Mouse (Mus musculus) embryonic facial prominence, embryonic 10.5 days (tissue): ENCODE measurements around the gene Rdh8. TPM values are rescaled to one million over a fixed set of nuclear protein-coding genes. Genes with fewer than 3 reads are reported as not detected.

Experiments
- DNase-seq: peaks from one replicate; pipeline ENCODE4 v3.0.0-alpha.2; 2017; ENCODE audit warnings: low spot score
- H3K27ac ChIP-seq: fragments of 300-500 bp; sonication (generic); replicated peaks from 2 replicates; pipeline ENCODE4 v1.5.1; 2016; ENCODE audit warnings: mild to moderate bottlenecking
- H3K27me3 ChIP-seq: fragments of 300-500 bp; sonication (generic); replicated peaks from 2 replicates; pipeline ENCODE4 v1.6.1; 2016; ENCODE audit warnings: low read depth, mild to moderate bottlenecking; ENCODE audit not compliant: poor library complexity, severe bottlenecking
- H3K36me3 ChIP-seq: fragments of 300-500 bp; sonication (generic); replicated peaks from 2 replicates; pipeline ENCODE4 v1.6.1; 2016; ENCODE audit warnings: mild to moderate bottlenecking, moderate library complexity
- H3K4me1 ChIP-seq: fragments of 300-500 bp; sonication (generic); 2 replicates; pipeline ENCODE4 v1.6.1; 2016
- H3K4me3 ChIP-seq: fragments of 300-500 bp; sonication (generic); 2 replicates; pipeline ENCODE4 v1.5.1; 2016; ENCODE audit warnings: mild to moderate bottlenecking, moderate library complexity
- H3K9me3 ChIP-seq: fragments of 300-500 bp; sonication (generic); 2 replicates; pipeline ENCODE4 v1.6.1; 2016; ENCODE audit warnings: mild to moderate bottlenecking
- WGBS: fragments of 180-500 bp; shearing (Covaris S2); methylation state at CpG from one replicate; pipeline ENCODE4 v1.1.7; 2016; 5-methylcytosine and 5-hydroxymethylcytosine counted together
- polyA plus RNA-seq: library from polyadenylated mRNA; unstranded; fragments of >200 nt; fragmentation: Nextera tagmentation; extraction: Ambion mirVana; gene quantifications from 2 replicates; pipeline ENCODE4 v1.2.1, GENCODE M21; 2016

Gene Rdh8
- not detected in 2 replicates for polyA plus RNA-seq

DNA sequence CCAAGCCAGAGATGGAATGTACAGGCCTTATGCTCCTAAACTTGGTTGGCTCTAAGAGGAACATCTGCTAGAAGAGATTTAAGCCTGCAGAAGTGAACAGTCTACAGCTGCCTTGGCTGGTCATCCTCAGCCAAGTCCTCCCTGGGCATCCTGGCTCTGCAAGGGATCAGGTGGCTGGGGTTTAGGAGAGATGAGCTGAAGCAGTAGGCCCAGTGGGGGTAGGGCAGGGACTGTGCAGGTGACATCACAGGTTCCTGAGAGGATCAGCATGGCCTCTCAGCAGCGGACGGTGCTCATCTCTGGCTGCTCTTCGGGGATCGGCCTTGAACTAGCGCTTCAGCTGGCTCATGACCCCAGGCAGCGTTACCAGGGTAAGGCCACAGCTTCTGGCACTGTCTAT is at the start of gene Rdh8:
Gene Rdh8 (plus strand): TSS at position 268 of the 400 bp plus-strand sequence.
- peaks cover 21% of the 10 kb centered on the region; the same call in 1 of the 2 replicates for H3K27me3 ChIP-seq
- 76% methylated on average over 6 of the region's 6 CpGs for WGBS
- no peak within 1 kb of the TSS for H3K27ac ChIP-seq
- no peak for DNase-seq
- no peak within 1 kb of the TSS for H3K4me3 ChIP-seq
- no peaks in the 10 kb centered on the region for H3K9me3 ChIP-seq
- peaks cover 12% of the 10 kb centered on the region for H3K4me1 ChIP-seq
- no peaks in the 10 kb centered on the region for H3K36me3 ChIP-seq

- WGBS = 82% methylated on average over 3 of the region's 3 CpGs
- Histone ChIP-seq H3K4me1 (peaks cover 10% of the 10 kb centered on the region), H3K36me3 (no peaks in the 10 kb centered on the region), H3K27ac (no peak overlapping the region), H3K4me3 (no peak overlapping the region), H3K9me3 (peaks cover 6% of the 10 kb centered on the region; the same call in 1 of the 2 replicates), H3K27me3 (no peaks in the 10 kb centered on the region)
- no peak for DNase-seq
Measured at GRCm38 (mm10) chr9:20781286-20781685, 37.0 kb upstream of the Rdh8 start.

DNA sequence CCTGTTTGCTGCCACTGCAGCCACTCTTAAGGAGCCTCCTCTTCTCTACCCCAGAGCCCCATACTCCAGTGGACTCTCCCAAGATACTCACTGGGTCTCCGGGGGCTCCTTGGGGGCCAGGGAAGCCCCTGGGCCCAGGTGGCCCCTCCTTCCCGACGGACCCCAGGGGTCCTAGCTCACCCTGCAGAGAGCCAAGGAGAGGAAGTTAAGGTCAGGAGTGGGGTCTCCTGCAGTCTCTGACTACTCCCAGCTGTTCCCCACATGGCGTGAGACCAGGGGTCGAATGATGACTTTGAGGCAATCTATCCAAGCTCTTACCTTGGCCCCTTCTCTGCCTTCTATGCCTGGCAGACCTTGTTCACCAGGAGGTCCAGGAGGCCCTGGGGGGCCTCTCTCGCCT is 33.2 kb upstream of the Rdh8 start:
- H3K27ac ChIP-seq = peak overlapping the region; percentile 61
- H3K36me3 ChIP-seq = no peaks in the 10 kb centered on the region
- H3K4me1 ChIP-seq = peaks cover 20% of the 10 kb centered on the region
- no peaks in the 10 kb centered on the region for H3K27me3 ChIP-seq
- WGBS = 66% methylated on average over 6 of the region's 6 CpGs
- no peak for DNase-seq
- peaks cover 6% of the 10 kb centered on the region; the same call in 1 of the 2 replicates for H3K9me3 ChIP-seq
- no peak overlapping the region for H3K4me3 ChIP-seq

- H3K27ac ChIP-seq = no peak overlapping the region
- no peak overlapping the region for H3K4me3 ChIP-seq
- DNase-seq = no peak
- H3K27me3 ChIP-seq = no peaks in the 10 kb centered on the region
- H3K4me1 ChIP-seq = peaks cover 37% of the 10 kb centered on the region
- no peaks in the 10 kb centered on the region for H3K9me3 ChIP-seq
- no peaks in the 10 kb centered on the region for H3K36me3 ChIP-seq
- WGBS = 76% methylated on average over 8 of the region's 8 CpGs
Measured at GRCm38 (mm10) chr9:20787992-20788391, 30.3 kb upstream of the Rdh8 start.

GRCm38 (mm10) chr9:20789651-20790050 is 28.7 kb upstream of the Rdh8 start:
- 61% methylated on average over 3 of the region's 4 CpGs for WGBS
- Histone ChIP-seq H3K27ac (peak overlapping the region; percentile 60), H3K4me1 (peaks cover 53% of the 10 kb centered on the region), H3K36me3 (no peaks in the 10 kb centered on the region), H3K27me3 (no peaks in the 10 kb centered on the region), H3K9me3 (no peaks in the 10 kb centered on the region), H3K4me3 (no peak overlapping the region)
- no peak for DNase-seq

DNA sequence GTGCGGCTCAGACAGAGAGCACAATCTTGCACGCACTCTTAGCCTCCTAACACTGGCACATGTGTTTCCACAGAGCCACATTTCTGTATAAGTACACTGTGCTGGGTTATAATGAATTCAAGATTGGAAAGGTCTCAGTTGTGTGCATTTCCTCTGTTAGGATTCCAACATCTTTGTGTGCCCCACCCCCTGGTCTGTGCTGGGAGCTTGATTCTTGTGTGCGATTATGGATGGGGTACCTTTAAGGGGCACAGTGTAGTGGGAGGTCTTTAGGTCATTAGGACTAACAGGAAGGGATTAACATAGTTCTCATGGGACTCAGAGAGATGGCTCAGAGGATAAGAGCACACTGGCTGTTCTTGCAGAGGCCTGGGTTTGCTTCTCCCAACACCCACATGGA is 28.0 kb upstream of the Rdh8 start:
- DNase-seq = peak; percentile 57
- Histone ChIP-seq H3K27ac (peak overlapping the region; percentile 60), H3K9me3 (no peaks in the 10 kb centered on the region), H3K27me3 (no peaks in the 10 kb centered on the region), H3K36me3 (no peaks in the 10 kb centered on the region), H3K4me1 (peaks cover 46% of the 10 kb centered on the region), H3K4me3 (no peak overlapping the region)
- 39% methylated on average over 3 of the region's 3 CpGs for WGBS

DNA sequence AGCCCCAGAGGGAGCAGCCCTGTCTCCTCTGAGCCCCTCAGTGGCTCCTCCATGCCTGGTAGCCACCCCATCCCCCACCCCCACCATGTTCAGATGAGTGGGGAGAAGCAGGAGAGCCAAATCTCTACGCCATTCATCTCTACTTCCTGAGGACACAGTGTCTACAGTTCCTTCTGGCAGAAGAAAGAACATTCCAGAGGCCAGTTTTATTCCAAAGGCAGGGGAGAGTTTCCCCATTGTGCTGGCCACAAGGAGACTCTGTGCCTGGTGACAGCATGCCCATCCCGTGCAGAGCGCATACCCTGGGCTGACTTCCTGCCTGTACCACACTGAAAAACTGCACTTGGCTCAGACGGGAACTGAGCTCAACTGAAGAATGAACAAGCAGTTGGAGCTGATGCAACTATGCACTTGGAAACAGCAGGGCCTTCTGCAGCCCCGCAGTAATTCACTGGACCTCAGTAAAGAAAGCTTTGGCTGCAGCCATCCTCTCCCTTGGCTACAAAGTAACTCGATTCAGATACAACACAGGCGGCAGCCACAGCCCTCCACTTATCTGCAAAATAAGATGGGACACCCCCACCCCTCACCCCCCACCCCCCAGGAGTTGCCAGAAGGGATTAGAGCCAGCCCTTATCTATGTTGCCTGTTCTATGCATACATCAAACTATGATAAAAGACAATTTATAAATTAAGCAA is 24.0 kb upstream of the Rdh8 start:
- no peaks in the 10 kb centered on the region for H3K9me3 ChIP-seq
- H3K27ac ChIP-seq = peak overlapping the region; percentile 57

DNA sequence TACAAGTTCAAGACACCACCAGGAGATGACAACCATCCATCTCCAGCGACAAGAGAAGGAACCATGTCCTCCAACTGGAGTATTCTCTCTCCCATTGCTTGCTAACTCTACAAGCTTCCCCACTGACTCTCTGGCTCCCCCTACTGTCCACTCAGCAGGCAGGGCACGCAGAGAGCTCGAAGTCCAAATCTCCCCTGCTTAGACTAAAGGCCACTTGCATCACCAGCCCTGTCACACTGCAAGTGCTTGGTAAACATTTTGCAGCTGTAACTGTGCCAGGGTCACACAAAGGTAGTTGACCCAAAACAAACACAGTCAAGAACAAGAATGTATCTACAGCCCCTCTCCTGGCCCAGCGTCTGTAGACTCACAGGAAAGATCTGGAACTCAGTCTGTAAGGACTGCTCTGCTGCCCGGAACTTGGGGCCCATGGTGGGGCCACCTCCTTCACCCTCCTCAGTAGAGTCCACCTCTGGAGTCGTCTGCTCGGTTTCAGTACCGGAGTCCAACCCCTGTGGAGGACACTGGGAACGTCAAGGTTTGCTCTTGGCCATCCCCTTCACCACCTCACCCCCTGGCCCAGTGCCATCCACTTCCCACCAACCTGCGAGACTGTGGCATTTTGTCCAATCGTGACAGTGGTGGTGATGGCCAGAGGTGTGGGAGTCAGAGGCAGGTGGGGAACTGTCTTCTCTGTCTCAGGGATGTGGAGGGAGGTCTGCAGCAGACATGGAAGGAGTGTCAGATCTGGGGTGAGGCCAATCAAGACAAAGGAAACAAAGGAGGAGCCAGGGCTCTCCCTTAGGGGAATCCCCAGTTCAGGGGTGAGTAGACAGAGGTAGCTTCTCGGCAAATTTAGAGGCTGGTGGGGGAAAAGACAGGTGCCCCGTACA is 13.8 kb upstream of the Rdh8 start:
- WGBS = 80% methylated on average over 13 of the region's 13 CpGs
- Histone ChIP-seq H3K9me3 (peaks cover 15% of the 10 kb centered on the region), H3K4me1 (peaks cover 17% of the 10 kb centered on the region; the same call in 1 of the 2 replicates), H3K27ac (no peak overlapping the region), H3K27me3 (no peaks in the 10 kb centered on the region), H3K36me3 (no peaks in the 10 kb centered on the region), H3K4me3 (no peak overlapping the region)
- DNase-seq = peak; percentile 42

More for the DNA sequence above, 24.0 kb upstream of the Rdh8 start:
- 38% methylated on average over 7 of the region's 7 CpGs for WGBS
- H3K27me3 ChIP-seq = no peaks in the 10 kb centered on the region
- peaks cover 41% of the 10 kb centered on the region for H3K4me1 ChIP-seq
- H3K36me3 ChIP-seq = no peaks in the 10 kb centered on the region
- peak; percentile 17 for DNase-seq
- H3K4me3 ChIP-seq = no peak overlapping the region

DNA sequence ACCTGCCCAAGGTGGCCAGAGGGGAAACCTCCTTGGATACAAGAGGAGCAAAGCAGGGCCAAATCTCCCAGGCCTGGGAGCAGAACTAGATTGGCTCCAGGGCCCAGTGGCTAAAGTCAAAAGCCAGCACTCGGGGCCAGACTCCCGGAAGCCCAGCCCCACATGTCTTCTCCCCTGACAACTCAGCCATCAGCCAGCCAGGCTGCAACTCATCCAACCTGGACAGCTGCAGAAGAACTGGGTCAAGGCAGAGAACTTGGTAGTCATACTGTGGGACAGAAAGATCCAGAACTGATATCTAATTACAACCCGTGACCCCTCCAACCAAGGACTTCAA is 13.2 kb upstream of the Rdh8 start:
- H3K4me1 ChIP-seq = peaks cover 17% of the 10 kb centered on the region; the same call in 1 of the 2 replicates
- H3K36me3 ChIP-seq = no peaks in the 10 kb centered on the region
- no peaks in the 10 kb centered on the region for H3K27me3 ChIP-seq
- H3K27ac ChIP-seq = no peak overlapping the region
- no peak overlapping the region for H3K4me3 ChIP-seq
- DNase-seq = no peak
- WGBS = 64% methylated on average over 3 of the region's 3 CpGs
- peaks cover 15% of the 10 kb centered on the region for H3K9me3 ChIP-seq

DNA sequence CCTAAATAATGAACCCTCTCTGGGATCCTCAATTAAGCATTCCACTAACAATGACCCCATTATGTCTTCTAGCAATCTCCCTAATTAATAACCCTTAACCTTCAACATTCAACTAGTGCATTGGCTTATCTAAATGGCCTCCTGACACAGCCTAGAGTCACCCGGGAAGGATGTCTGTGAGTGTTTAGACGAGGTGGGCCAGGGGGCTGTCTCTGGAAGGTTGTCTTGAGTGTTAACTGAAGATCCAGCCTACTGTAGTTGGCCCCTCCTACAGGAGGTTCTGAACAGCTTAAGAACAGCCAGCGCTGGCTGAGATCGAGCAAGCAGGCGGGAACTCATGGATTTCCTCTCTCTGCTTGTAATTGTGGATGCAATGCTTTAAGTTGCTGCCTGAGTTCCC is 12.6 kb upstream of the Rdh8 start:
- peaks cover 17% of the 10 kb centered on the region; the same call in 1 of the 2 replicates for H3K4me1 ChIP-seq
- 0 out of 2 replicates have a peak, but pooled peaks cover 4% of the 10 kb centered on the region for H3K27me3 ChIP-seq
- no peaks in the 10 kb centered on the region for H3K36me3 ChIP-seq
- H3K9me3 ChIP-seq = peaks cover 15% of the 10 kb centered on the region
- no peak overlapping the region for H3K27ac ChIP-seq
- no peak for DNase-seq
- H3K4me3 ChIP-seq = no peak overlapping the region
- WGBS = 36% methylated on average over 5 of the region's 5 CpGs

GRCm38 (mm10) chr9:20810271-20810670 is 8.0 kb upstream of the Rdh8 start:
- DNase-seq = no peak
- Histone ChIP-seq H3K27me3 (peaks cover 27% of the 10 kb centered on the region), H3K36me3 (no peaks in the 10 kb centered on the region), H3K9me3 (no peaks in the 10 kb centered on the region), H3K4me1 (peaks cover 30% of the 10 kb centered on the region), H3K27ac (no peak overlapping the region), H3K4me3 (no peak overlapping the region)
- 45% methylated on average over 4 of the region's 4 CpGs for WGBS

- WGBS = 68% methylated on average over 1 of the region's 1 CpGs
- peaks cover 28% of the 10 kb centered on the region for H3K27me3 ChIP-seq
- H3K9me3 ChIP-seq = no peaks in the 10 kb centered on the region
- DNase-seq = no peak
- H3K27ac ChIP-seq = no peak overlapping the region
- no peaks in the 10 kb centered on the region for H3K36me3 ChIP-seq
- H3K4me1 ChIP-seq = peaks cover 25% of the 10 kb centered on the region
- H3K4me3 ChIP-seq = no peak overlapping the region
Measured at GRCm38 (mm10) chr9:20810773-20811172, 7.5 kb upstream of the Rdh8 start.
